In genomic region chr17:57095855-57096622, GRCm38 (mm10) we compare ENCODE assay signal across 8 mouse cellular contexts. TPM values are rescaled to one million over a fixed set of nuclear protein-coding genes. Genes with fewer than 3 reads are reported as not detected.
A peak's percentile ranks its signal among the peaks of the same experiment; 100 is the strongest.
DNase-seq lines count a peak whose midpoint lies in the region; ATAC-seq and TF ChIP-seq lines count a peak whose summit lies in the region.

No protein-coding gene starts in this region.

- TF ChIP-seq CTCF in cerebellum, adult 2 months (IDR thresholded peaks at IDR 0.05; ENCODE audit: borderline replicate concordance, insufficient read depth, low read depth, low read length), result no peak
- no peak for TF ChIP-seq CTCF in forebrain, postnatal 0 days (IDR thresholded peaks at IDR 0.05; ENCODE audit: low read depth)

- H3K36me3 ChIP-seq in forebrain, postnatal 0 days (ENCODE audit: insufficient read depth), result no peaks in the 10 kb centered on the region
- H3K36me3 ChIP-seq in hindbrain, embryonic 16.5 days (ENCODE audit: control insufficient read depth, insufficient read depth, low read length), result no peaks in the 10 kb centered on the region
- no peaks in the 10 kb centered on the region for H3K36me3 ChIP-seq in liver, embryonic 11.5 days (ENCODE audit: control insufficient read depth, insufficient read depth, low read length)

- DNase-seq in cerebellum, adult 2 months, result no peak
- DNase-seq in cerebellum, postnatal 36 days, result no peak
- DNase-seq in WW6 (ENCODE audit: low read depth, low spot score), result peak; percentile 52
- DNase-seq in forebrain, postnatal 0 days, result peak; percentile 51
- DNase-seq in liver, embryonic 11.5 days (ENCODE audit: low spot score), result peak; percentile 49
- DNase-seq in right cerebral cortex, postnatal 4 days, result no peak

- TF ChIP-seq POLR2A in cerebellum, adult 2 months (IDR thresholded peaks at IDR 0.05; ENCODE audit: borderline replicate concordance, insufficient read depth, low read length), result no peak

- peak overlapping the region; percentile 25 for H3K4me3 ChIP-seq in cerebellum, adult 2 months (replicated peaks; ENCODE audit: insufficient read depth, low read depth, low read length)
- H3K4me3 ChIP-seq in forebrain, postnatal 0 days (ENCODE audit: low read depth, low read length), result peak overlapping the region; percentile 16; the same call in 1 of the 2 replicates
- peak overlapping the region; percentile 18 for H3K4me3 ChIP-seq in hindbrain, embryonic 16.5 days (ENCODE audit: low read length)
- H3K4me3 ChIP-seq in liver, embryonic 11.5 days (ENCODE audit: low read depth, low read length), result peak overlapping the region; percentile 19; the same call in 1 of the 2 replicates

- ATAC-seq in forebrain, postnatal 0 days, result peak; percentile 79
- peak; percentile 89 for ATAC-seq in hindbrain, embryonic 16.5 days
- peak; percentile 60 for ATAC-seq in liver, embryonic 11.5 days (replicated peaks; ENCODE audit: low FRiP score)
- peak; percentile 78 for ATAC-seq in monocyte, adult 5-6 weeks (replicated peaks; ENCODE audit: insufficient number of reproducible peaks, low FRiP score, low TSS enrichment, poor library complexity, severe bottlenecking)

- H3K27me3 ChIP-seq in cerebellum, adult 2 months (ENCODE audit: control insufficient read depth, insufficient read depth, low read length), result no peaks in the 10 kb centered on the region
- no peaks in the 10 kb centered on the region for H3K27me3 ChIP-seq in forebrain, postnatal 0 days (ENCODE audit: insufficient read depth, low read length)
- H3K27me3 ChIP-seq in hindbrain, embryonic 16.5 days (replicated peaks; ENCODE audit: control insufficient read depth, insufficient read depth, low read length), result 0 out of 2 replicates have a peak, but pooled peaks cover 2% of the 10 kb centered on the region
- peaks cover 5% of the 10 kb centered on the region for H3K27me3 ChIP-seq in liver, embryonic 11.5 days (replicated peaks; ENCODE audit: control insufficient read depth, insufficient read depth, low read length)

- H3K27ac ChIP-seq in cerebellum, adult 2 months (ENCODE audit: insufficient read depth, low read length), result no peak overlapping the region
- H3K27ac ChIP-seq in forebrain, postnatal 0 days (ENCODE audit: low read depth, low read length), result no peak overlapping the region
- H3K27ac ChIP-seq in hindbrain, embryonic 16.5 days (ENCODE audit: low read depth, low read length), result no peak overlapping the region
- no peak overlapping the region for H3K27ac ChIP-seq in liver, embryonic 11.5 days (ENCODE audit: low read depth, low read length)

- WGBS in cerebellum, adult 2 months, result under 1% methylated on average over 18 of the region's 19 CpGs
- under 1% methylated on average over 18 of the region's 19 CpGs for whole genome bisulfite sequencing in forebrain, postnatal 0 days
- whole genome bisulfite sequencing in hindbrain, embryonic 16.5 days, result 1% methylated on average over 18 of the region's 19 CpGs
- WGBS in liver, embryonic 11.5 days, result under 1% methylated on average over 18 of the region's 19 CpGs

- H3K9ac ChIP-seq in forebrain, postnatal 0 days, result no peak overlapping the region
- 0 out of 2 replicates have a peak overlapping the region, but pooled peaks have one; percentile 8 for H3K9ac ChIP-seq in hindbrain, embryonic 16.5 days (ENCODE audit: low read depth, low read length)
- H3K9ac ChIP-seq in liver, embryonic 11.5 days (ENCODE audit: low read depth, low read length), result no peak overlapping the region

- no peaks in the 10 kb centered on the region; the same call in 1 of the 2 replicates for H3K4me1 ChIP-seq in cerebellum, adult 2 months (ENCODE audit: control insufficient read depth, insufficient read depth, low read length)
- H3K4me1 ChIP-seq in forebrain, postnatal 0 days (ENCODE audit: insufficient read depth), result no peaks in the 10 kb centered on the region
- H3K4me1 ChIP-seq in hindbrain, embryonic 16.5 days (ENCODE audit: control insufficient read depth, insufficient read depth, low read depth, low read length), result peaks cover 10% of the 10 kb centered on the region; the same call in 1 of the 2 replicates
- H3K4me1 ChIP-seq in liver, embryonic 11.5 days (replicated peaks; ENCODE audit: control insufficient read depth, insufficient read depth, low read length), result 0 out of 2 replicates have a peak, but pooled peaks cover 5% of the 10 kb centered on the region

- H3K9me3 ChIP-seq in forebrain, postnatal 0 days (ENCODE audit: low read length), result no peaks in the 10 kb centered on the region
- H3K9me3 ChIP-seq in hindbrain, embryonic 16.5 days (ENCODE audit: control insufficient read depth, low read length), result no peaks in the 10 kb centered on the region
- H3K9me3 ChIP-seq in liver, embryonic 11.5 days (ENCODE audit: control insufficient read depth, low read length), result no peaks in the 10 kb centered on the region

- peak overlapping the region; percentile 45 for H3K4me2 ChIP-seq in forebrain, postnatal 0 days (ENCODE audit: low read depth)
- peak overlapping the region; percentile 54 for H3K4me2 ChIP-seq in hindbrain, embryonic 16.5 days (ENCODE audit: low read length)
- peak overlapping the region; percentile 51 for H3K4me2 ChIP-seq in liver, embryonic 11.5 days

RNA-seq across cellular contexts. Expression of gene Tubb4a, which starts 8.5 kb away (rescaled TPM):
- 1,121 and 1,177 TPM in 2 replicates for polyA plus RNA-seq in cerebellum, adult 2 months (2012; rRNA removed)
- total RNA-seq in forebrain, postnatal 0 days (2014; rRNA removed), result 131 and 157 TPM in 2 replicates
- 453 and 500 TPM in 2 replicates for polyA plus RNA-seq in forebrain, postnatal 0 days (2015; fragmentation: Nextera tagmentation; extraction: Ambion mirVana)
- polyA plus RNA-seq in hindbrain, embryonic 16.5 days (2015; fragmentation: Nextera tagmentation; extraction: Ambion mirVana), result 362 and 407 TPM in 2 replicates
- polyA plus RNA-seq in liver, embryonic 11.5 days (2014; fragmentation: Nextera tagmentation; extraction: Ambion mirVana), result 4.5 and 5.0 TPM in 2 replicates
- 0.58 to 1.4 TPM in 2 of 3 replicates, not detected in the other for total RNA-seq in monocyte, adult 5-6 weeks (2017)

RNA-seq across cellular contexts. Expression of gene Tnfsf9, which starts 9.1 kb away (rescaled TPM):
- polyA plus RNA-seq in cerebellum, adult 2 months (2012; rRNA removed), result 5.8 and 7.7 TPM in 2 replicates
- total RNA-seq in forebrain, postnatal 0 days (2014; rRNA removed), result 2.1 and 3.5 TPM in 2 replicates
- polyA plus RNA-seq in forebrain, postnatal 0 days (2015; fragmentation: Nextera tagmentation; extraction: Ambion mirVana), result 3.4 and 4.1 TPM in 2 replicates
- polyA plus RNA-seq in hindbrain, embryonic 16.5 days (2015; fragmentation: Nextera tagmentation; extraction: Ambion mirVana), result 8.7 and 9.3 TPM in 2 replicates
- polyA plus RNA-seq in liver, embryonic 11.5 days (2014; fragmentation: Nextera tagmentation; extraction: Ambion mirVana), result 5.4 and 6.4 TPM in 2 replicates
- 0.57 to 1.3 TPM (median 1.2 TPM) in 3 replicates for total RNA-seq in monocyte, adult 5-6 weeks (2017)

RNA-seq across cellular contexts. Expression of gene Dennd1c, which starts 17.7 kb away (rescaled TPM):
- polyA plus RNA-seq in cerebellum, adult 2 months (2012; rRNA removed), result 1.1 and 2.1 TPM in 2 replicates
- total RNA-seq in forebrain, postnatal 0 days (2014; rRNA removed), result 0.92 and 1.00 TPM in 2 replicates
- 1.4 and 1.9 TPM in 2 replicates for polyA plus RNA-seq in forebrain, postnatal 0 days (2015; fragmentation: Nextera tagmentation; extraction: Ambion mirVana)
- polyA plus RNA-seq in hindbrain, embryonic 16.5 days (2015; fragmentation: Nextera tagmentation; extraction: Ambion mirVana), result 3.8 and 4.7 TPM in 2 replicates
- polyA plus RNA-seq in liver, embryonic 11.5 days (2014; fragmentation: Nextera tagmentation; extraction: Ambion mirVana), result 2.1 and 2.2 TPM in 2 replicates
- total RNA-seq in monocyte, adult 5-6 weeks (2017), result 32.3 to 86.7 TPM (median 48.3 TPM) in 3 replicates

RNA-seq across cellular contexts. Expression of gene Slc25a23, which starts 36.4 kb away (rescaled TPM):
- 178 and 211 TPM in 2 replicates for polyA plus RNA-seq in cerebellum, adult 2 months (2012; rRNA removed)
- total RNA-seq in forebrain, postnatal 0 days (2014; rRNA removed), result 75.7 and 101 TPM in 2 replicates
- polyA plus RNA-seq in forebrain, postnatal 0 days (2015; fragmentation: Nextera tagmentation; extraction: Ambion mirVana), result 38.8 and 43.2 TPM in 2 replicates
- 43.2 and 44.7 TPM in 2 replicates for polyA plus RNA-seq in hindbrain, embryonic 16.5 days (2015; fragmentation: Nextera tagmentation; extraction: Ambion mirVana)
- polyA plus RNA-seq in liver, embryonic 11.5 days (2014; fragmentation: Nextera tagmentation; extraction: Ambion mirVana), result 5.2 and 6.3 TPM in 2 replicates
- total RNA-seq in monocyte, adult 5-6 weeks (2017), result 0.21 to 1.7 TPM (median 1.3 TPM) in 3 replicates

RNA-seq across cellular contexts. Expression of gene Crb3, which starts 37.1 kb away (rescaled TPM):
- 2.8 and 3.3 TPM in 2 replicates for polyA plus RNA-seq in cerebellum, adult 2 months (2012; rRNA removed)
- 2.0 and 4.0 TPM in 2 replicates for total RNA-seq in forebrain, postnatal 0 days (2014; rRNA removed)
- polyA plus RNA-seq in forebrain, postnatal 0 days (2015; fragmentation: Nextera tagmentation; extraction: Ambion mirVana), result 2.4 and 3.5 TPM in 2 replicates
- 5.1 and 6.3 TPM in 2 replicates for polyA plus RNA-seq in hindbrain, embryonic 16.5 days (2015; fragmentation: Nextera tagmentation; extraction: Ambion mirVana)
- polyA plus RNA-seq in liver, embryonic 11.5 days (2014; fragmentation: Nextera tagmentation; extraction: Ambion mirVana), result 3.2 and 3.4 TPM in 2 replicates
- 1.4 TPM in 1 of 3 replicates, not detected in the others for total RNA-seq in monocyte, adult 5-6 weeks (2017)

Comparison
In these comparisons a context has a peak if more than half of its experiments do, and no peak if none do; other contexts are left out.
1. DNase-seq: peak in WW6 (single experiment), forebrain, postnatal 0 days (single experiment) and liver, embryonic 11.5 days (single experiment); none in cerebellum, adult 2 months (0 of 2), cerebellum, postnatal 36 days (0 of 2) and right cerebral cortex, postnatal 4 days (single experiment).
2. RNA of gene Tubb4a, which starts 8.5 kb away (polyA plus RNA-seq): 1,121 to 1,177 TPM in cerebellum, adult 2 months, 453 to 500 TPM in forebrain, postnatal 0 days and 362 to 407 TPM in hindbrain, embryonic 16.5 days; 4.5 to 5.0 TPM in liver, embryonic 11.5 days; every median in the first group is over 10 times any median in the second.
3. Peak in every context shown above with its lines, with median percentiles within 50 percentile points of each other: H3K4me3 ChIP-seq, ATAC-seq and H3K4me2 ChIP-seq.